Mouse (Mus musculus) left cerebral cortex, postnatal 36 days (tissue): ENCODE measurements around the gene Rps21. TPM values are rescaled to one million over a fixed set of nuclear protein-coding genes. Genes with fewer than 3 reads are reported as not detected.
A peak's percentile ranks its signal among the peaks of the same experiment; 100 is the strongest.

Source experiments
- DNase-seq, 2 experiments: peaks; one replicate each; pipeline ENCODE4 v3.0.0; 2021 to 2022; ENCODE audit warnings: low spot score in 2 of 2, mixed read lengths in 1 of 2
- intact Hi-C: fragments of 180-260 bp; cut with DNase I; formaldehyde crosslinking; loops from one replicate; pipeline ENCODE4 v1.15.1; 2025
- total RNA-seq, 2 experiments: library from RNA; stranded (reverse); gene quantifications; 2 replicates each; pipeline ENCODE4 v1.2.3; 2021

Gene Rps21
- 100 to 1,000 TPM; 622 to 695 TPM for total RNA-seq

GRCm38 (mm10) chr2:180257001-180257521, at the start of gene Rps21:
Gene Rps21, plus strand, starts transcription at chr2:180257377.
- intact Hi-C loops, result loop anchor here (10.0 kb wide), 2 partner anchors 182 to 282 kb away; partner anchors contain the start of genes Mtg2 and Taf4
- peak; percentile 95 to 96 for DNase-seq

GRCm38 (mm10) chr2:180207840-180208239, 49.3 kb upstream of the Rps21 start:
- intact Hi-C loops, result no loop called here
- DNase-seq, result no peak

DNA sequence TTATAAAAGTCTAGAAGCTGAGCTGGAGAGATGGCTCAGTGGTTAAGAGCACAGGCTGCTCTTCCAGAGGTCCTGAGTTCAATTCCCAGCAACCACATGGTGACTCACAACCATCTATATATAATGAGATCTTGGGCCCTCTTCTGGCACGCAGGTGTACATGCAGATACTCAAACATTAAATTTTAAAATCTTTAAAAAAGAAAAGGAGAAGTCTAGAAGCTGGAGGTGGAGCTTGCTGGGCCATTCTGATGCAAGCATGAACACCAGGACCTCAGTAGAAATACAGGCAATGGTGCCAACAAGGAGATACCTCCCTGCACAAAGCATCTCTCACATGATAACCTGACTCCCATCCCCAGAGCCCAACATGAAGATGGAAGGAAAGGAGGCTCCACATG, 48.2 kb upstream of the Rps21 start:
- DNase-seq, result no peak
- intact Hi-C loops, result no loop called here

DNA sequence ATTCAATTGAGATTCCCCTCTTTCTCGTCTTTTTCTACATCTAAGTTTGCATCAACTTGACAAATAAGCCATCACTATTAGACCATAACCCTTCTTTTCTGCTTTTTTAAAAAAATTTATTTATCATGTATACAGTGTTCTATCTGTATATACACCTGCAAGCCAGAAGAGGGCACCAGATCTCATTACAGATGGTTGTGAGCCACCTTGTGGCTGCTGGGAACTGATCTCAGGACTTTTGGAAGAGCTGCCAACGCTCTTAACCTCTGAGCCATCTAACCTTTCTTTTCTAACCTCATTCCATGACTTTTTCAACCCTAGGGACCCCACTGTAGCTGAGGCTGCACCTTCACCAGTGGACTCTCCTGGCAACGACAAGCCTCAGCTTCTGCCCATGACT, 44.9 kb upstream of the Rps21 start:
- no peak for DNase-seq
- intact Hi-C loops, result no loop called here

DNA sequence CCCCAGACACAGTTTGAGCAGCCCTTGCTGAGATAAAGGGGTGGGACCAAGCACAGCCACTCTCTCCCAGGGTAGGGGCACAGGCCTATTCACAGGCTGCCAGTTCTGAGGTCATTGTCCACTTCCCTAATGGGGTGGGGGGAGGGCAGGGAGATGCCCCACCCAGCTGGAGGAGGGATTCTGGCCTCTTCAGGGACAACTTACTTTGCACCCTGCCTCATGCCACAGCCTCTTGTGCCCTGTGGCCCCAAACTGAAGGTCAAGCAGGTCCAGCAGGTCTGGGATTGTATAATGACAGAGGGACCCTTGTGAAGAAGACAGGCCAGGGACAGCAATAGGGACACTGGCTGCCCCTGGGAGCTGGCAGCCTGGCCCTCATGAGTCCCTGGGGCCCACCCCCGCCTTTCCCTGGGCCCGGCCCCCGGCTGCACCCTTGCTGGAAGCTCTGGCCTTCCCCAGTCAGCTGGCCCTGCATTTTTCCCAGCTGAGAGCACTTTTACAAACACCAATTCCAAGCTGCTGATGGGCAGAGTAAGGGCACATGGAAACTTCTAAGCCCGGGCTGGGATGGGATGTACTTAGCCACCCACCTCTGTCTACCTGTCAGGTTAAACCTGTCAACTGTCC, 42.7 kb upstream of the Rps21 start:
- intact Hi-C loops, result no loop called here

GRCm38 (mm10) chr2:180215011-180215461, 42.1 kb upstream of the Rps21 start:
- no peak for DNase-seq
- intact Hi-C loops, result no loop called here

More for the DNA sequence above, 42.7 kb upstream of the Rps21 start:
- no peak for DNase-seq

- intact Hi-C loops, result no loop called here
- no peak for DNase-seq
Observed at GRCm38 (mm10) chr2:180215951-180216350, 41.2 kb upstream of the Rps21 start.

DNA sequence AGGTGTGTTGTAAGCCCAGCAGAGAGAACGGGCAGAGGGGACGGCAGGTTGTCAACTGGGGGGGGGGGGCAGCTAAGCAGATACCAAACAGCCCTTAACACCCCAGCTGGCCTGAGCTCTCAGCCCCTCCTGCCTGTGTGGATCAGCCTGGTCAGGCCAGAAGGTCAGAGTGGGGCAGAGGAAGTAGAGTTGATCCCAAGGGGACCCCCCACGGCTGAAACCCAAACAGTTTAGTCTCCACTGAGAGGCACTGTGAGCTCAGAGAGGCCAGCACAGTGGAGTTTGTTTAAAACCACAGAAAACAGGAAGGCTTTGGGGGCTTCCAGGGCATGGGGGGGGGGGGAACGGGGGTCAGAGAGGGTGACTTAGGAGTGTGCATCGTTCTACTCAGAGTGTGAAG, 40.3 kb upstream of the Rps21 start:
- no peak for DNase-seq
- intact Hi-C loops, result no loop called here

GRCm38 (mm10) chr2:180217587-180217986, 39.6 kb upstream of the Rps21 start:
- intact Hi-C loops, result no loop called here
- no peak for DNase-seq

- DNase-seq, result no peak
- intact Hi-C loops, result no loop called here
Observed at GRCm38 (mm10) chr2:180218241-180218640, 38.9 kb upstream of the Rps21 start.

DNA sequence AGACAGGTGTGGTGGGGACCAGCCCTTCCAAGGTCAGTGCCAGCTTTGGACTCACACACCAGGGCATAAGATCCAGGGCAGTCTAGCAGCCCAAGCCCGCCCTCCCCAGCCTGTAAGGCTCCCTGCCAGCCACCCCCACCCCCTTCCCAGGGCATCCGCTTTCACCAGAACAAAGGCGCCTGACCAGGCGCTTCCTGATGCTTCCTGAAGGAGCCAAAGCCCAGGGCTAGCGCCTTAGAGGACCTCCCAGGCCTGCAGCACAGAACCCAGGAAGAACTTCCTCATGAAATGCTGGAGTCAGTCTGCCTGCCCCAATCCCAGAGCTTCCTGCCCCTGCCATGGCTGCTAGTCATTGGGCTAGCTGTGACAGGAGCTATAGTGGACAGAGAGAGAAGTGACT, 38.5 kb upstream of the Rps21 start:
- no peak for DNase-seq
- intact Hi-C loops, result no loop called here

GRCm38 (mm10) chr2:180219145-180219943, 37.8 kb upstream of the Rps21 start:
- intact Hi-C loops, result no loop called here
- no peak for DNase-seq

- intact Hi-C loops, result no loop called here
- DNase-seq, result no peak
Observed at GRCm38 (mm10) chr2:180220165-180220564, 37.0 kb upstream of the Rps21 start.

- DNase-seq, result no peak
Observed at GRCm38 (mm10) chr2:180221051-180221450, 36.1 kb upstream of the Rps21 start.

GRCm38 (mm10) chr2:180222250-180222649, 34.9 kb upstream of the Rps21 start:
- no peak for DNase-seq
- intact Hi-C loops, result no loop called here

More at GRCm38 (mm10) chr2:180221051-180221450, 36.1 kb upstream of the Rps21 start:
- intact Hi-C loops, result no loop called here

- no peak for DNase-seq
- intact Hi-C loops, result no loop called here
Observed at GRCm38 (mm10) chr2:180224647-180225043, 32.5 kb upstream of the Rps21 start.

DNA sequence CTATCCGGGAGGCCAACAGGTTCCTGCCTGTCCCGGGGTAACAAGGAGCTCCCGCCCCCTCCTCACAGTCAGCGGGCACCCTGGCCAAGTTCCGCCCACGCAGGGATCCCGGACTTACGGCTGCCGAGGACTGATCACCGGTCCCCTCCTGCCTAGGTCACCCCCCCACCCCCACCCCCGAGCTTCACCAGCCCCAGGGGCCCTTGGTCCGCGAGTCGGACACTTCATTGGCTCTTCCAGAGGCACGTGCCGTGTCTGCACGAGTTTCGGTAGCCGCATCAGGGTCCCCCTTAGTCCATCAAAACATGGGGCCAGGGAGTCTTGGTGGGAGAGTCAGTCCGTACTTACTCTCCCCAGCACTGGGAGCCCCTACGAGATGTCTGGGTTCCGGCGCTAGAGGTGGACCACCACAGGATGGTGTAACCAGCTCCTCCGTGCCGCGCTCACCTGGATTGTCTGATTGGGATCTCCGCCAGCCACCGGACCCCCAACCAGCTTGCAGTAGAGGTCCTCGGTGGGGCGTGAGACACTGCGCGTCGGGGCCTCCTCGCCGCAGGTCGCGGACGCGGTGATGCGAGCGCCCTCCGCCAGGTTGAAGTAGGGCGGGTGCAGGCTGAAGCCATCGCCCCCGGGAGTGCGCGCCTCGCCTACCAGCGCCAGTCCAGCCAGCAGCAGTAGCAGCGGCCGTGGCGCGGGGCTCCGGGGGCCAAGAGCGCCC, 32.0 kb upstream of the Rps21 start:
- no peak for DNase-seq
- intact Hi-C loops, result no loop called here

DNA sequence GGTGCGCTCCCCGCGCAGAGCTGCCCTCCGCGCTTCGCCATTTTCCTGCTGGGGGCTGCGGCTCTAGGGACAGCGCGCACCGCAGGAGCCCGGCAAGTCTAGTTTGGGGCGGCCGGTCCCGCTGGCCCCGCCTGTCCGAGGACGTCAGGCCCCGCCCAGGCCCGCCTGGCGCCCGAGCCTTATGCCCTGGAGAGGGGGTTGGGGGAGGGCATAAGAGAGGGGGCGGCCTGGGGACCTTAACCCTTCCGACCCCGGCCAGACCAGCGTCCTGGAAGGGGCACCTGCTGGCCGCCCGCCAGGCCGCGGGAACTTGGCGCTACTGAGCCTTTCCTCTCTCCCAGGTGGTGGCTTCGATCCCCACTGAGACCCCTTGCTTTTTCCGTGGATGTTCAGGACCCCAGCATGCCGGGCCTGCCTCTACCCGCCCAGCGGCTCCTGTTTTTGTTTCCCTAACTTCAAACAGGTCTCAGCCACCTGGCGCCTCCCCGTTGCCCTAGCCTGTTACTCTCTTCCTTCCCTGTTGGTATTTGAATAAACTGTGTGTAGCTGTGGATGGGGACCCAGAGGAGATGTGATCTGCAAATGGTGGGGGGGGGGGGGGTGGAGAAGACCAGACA, 31.3 kb upstream of the Rps21 start, which contains the start of gene Lama5:
Lama5 (minus strand) TSS at position 98 of the 617 bp plus-strand sequence.
- intact Hi-C loops, result no loop called here
- DNase-seq, result no peak

DNA sequence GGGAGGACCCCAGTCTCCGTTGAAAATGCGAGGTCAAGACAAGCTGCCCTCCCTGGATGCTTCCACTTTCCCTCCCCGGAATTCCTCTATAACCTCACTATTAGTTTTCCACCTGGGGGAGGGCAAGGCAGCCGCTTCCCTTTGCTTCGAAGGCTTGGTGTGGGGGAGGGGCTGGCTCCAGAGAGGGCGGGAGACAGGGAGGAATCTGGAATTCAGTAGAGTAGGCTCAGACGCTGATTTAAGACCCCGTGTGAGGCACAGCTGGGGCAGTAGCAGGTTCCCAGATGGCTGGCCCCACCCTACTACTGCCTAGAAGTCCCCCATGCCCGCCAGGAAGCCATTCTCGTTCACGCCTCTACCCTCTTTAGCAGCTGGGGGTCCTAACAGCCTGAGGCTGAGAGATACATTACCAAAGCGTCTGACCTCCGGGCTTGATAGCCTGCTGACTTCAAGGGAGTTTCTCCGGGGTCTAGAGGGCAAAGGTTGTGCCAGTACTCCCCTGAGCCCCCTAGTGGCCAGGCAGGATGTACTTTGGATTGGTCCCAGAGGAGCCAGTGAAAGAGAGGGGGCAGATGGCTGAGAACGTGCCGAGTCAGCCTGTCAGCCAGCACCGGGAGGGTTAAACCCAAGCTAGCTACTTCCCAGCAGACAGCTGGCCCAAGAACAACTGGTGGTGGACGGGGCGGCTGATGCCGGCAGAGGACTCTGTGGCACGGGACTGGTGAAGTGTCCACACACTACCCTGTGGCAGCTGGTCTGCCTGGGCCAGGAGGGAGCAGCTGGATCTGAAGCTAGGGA, 29.7 kb upstream of the Rps21 start:
- intact Hi-C loops, result no loop called here
- no peak for DNase-seq
